Mouse (Mus musculus) Patski (cell line): ENCODE data around the gene Syde2. TPM values are rescaled to one million over a fixed set of nuclear protein-coding genes. Genes with fewer than 3 reads are reported as not detected.

Experiments used
- ATAC-seq: fragments of 100-300 bp; one replicate; pipeline ENCODE4 v1.8.0; 2021
- CTCF ChIA-PET: fragments of 350-600 bp; sonication (Branson Sonifier 250); formaldehyde crosslinking; loops from one replicate; lab custom pipeline; 2022; ENCODE audit warnings: inconsistent platforms; lab: Charles Lee
- POLR2A ChIA-PET: fragments of 350-600 bp; sonication (Branson Sonifier 250); formaldehyde crosslinking; loops from one replicate; lab custom pipeline; 2022; ENCODE audit warnings: antibody characterized with exemption, inconsistent platforms; lab: Charles Lee
- DNase-seq: peaks from one replicate; pipeline ENCODE4 v3.0.0-alpha.2; 2011; ENCODE audit warnings: low read depth, low spot score
- H3K27me3 ChIP-seq: fragments of 371-371 bp; one replicate; pipeline ENCODE4 v1.5.1; 2021
- CTCF ChIP-seq: fragments of 100-300 bp; IDR thresholded peaks from one replicate; pipeline ENCODE4 v1.5.1; 2021
- in situ Hi-C: fragments of 300-500 bp; cut with MboI; formaldehyde crosslinking; loops from 3 replicates; pipeline ENCODE4 v1.11.1; 2018; ENCODE audit warnings: low pct_unique_long_range_greater_than_20kb, mixed read lengths
- polyA plus RNA-seq: library from polyadenylated mRNA; unstranded; gene quantifications from one replicate; pipeline ENCODE4 v1.2.3, GENCODE M21; 2021

Syde2 gene
- polyA plus RNA-seq, 1 experiment from 2014 or later: 11.1 TPM

GRCm38 (mm10) chr3:146007872-146008271 lies 20.2 kb downstream of the Syde2 start:
- in situ Hi-C loops: no loop called here
- ChIA-PET POLR2A (no interaction called here), CTCF (interaction anchor here (1.7 kb wide), 1 partner anchor 58 kb away, joined by 4 read pairs; no protein-coding TSS in a partner anchor)
- TF ChIP-seq CTCF: no peak
- no peaks in the 10 kb centered on the region for H3K27me3 ChIP-seq
- DNase-seq (no peak), ATAC-seq (no peak)

- peak; percentile 83 for ATAC-seq
- peak; percentile 86 for DNase-seq
- no peaks in the 10 kb centered on the region for H3K27me3 ChIP-seq
- CTCF ChIA-PET: interaction anchor here (0.9 to 3.4 kb wide), 9 partner anchors 11 to 168 kb away, joined by 3 to 14 read pairs (median 3); no protein-coding TSS in a partner anchor
- POLR2A ChIA-PET: interaction anchor here (0.6 kb wide), 1 partner anchor 45 kb away, joined by 3 read pairs; no protein-coding TSS in a partner anchor
- no peak for TF ChIP-seq CTCF
- in situ Hi-C loops: no loop called here
Observed at GRCm38 (mm10) chr3:146009859-146010645, 22.4 kb downstream of the Syde2 start.

- no peaks in the 10 kb centered on the region for H3K27me3 ChIP-seq
- ChIA-PET CTCF (interaction anchor here (0.9 to 3.4 kb wide), 8 partner anchors 13 to 167 kb away, joined by 3 to 14 read pairs (median 4); no protein-coding TSS in a partner anchor), POLR2A (interaction anchor here (0.9 kb wide), 1 partner anchor 15 kb away, joined by 6 read pairs; no protein-coding TSS in a partner anchor)
- in situ Hi-C loops: no loop called here
- peak; percentile 42 for DNase-seq
- no peak for TF ChIP-seq CTCF
- peak; percentile 42 for ATAC-seq
Observed at GRCm38 (mm10) chr3:146010751-146011150, 23.1 kb downstream of the Syde2 start.

- DNase-seq: no peak
- in situ Hi-C loops: no loop called here
- CTCF ChIA-PET: interaction anchor here (0.6 to 3.4 kb wide), 7 partner anchors 9 to 171 kb away, joined by 3 to 14 read pairs (median 3); no protein-coding TSS in a partner anchor
- POLR2A ChIA-PET: interaction anchor here (0.9 kb wide), 1 partner anchor 14 kb away, joined by 6 read pairs; no protein-coding TSS in a partner anchor
- no peaks in the 10 kb centered on the region for H3K27me3 ChIP-seq
- TF ChIP-seq CTCF: no peak
- no peak for ATAC-seq
Observed at GRCm38 (mm10) chr3:146011544-146012218, 24.0 kb downstream of the Syde2 start.

GRCm38 (mm10) chr3:146013490-146013889 lies 25.8 kb downstream of the Syde2 start:
- no peak for DNase-seq
- no peaks in the 10 kb centered on the region for H3K27me3 ChIP-seq
- ChIA-PET POLR2A (no interaction called here), CTCF (interaction anchor here (2.2 kb wide), 1 partner anchor 71 kb away, joined by 5 read pairs; no protein-coding TSS in a partner anchor)
- no peak for TF ChIP-seq CTCF
- no peak for ATAC-seq
- in situ Hi-C loops: no loop called here

GRCm38 (mm10) chr3:146014321-146014720 lies 26.7 kb downstream of the Syde2 start:
- DNase-seq (no peak), ATAC-seq (no peak)
- ChIA-PET CTCF (interaction anchor here (1.4 to 2.2 kb wide), 2 partner anchors 11 to 71 kb away, joined by 5 read pairs; no protein-coding TSS in a partner anchor), POLR2A (interaction anchor here (0.8 kb wide), 1 partner anchor 14 kb away, joined by 3 read pairs; no protein-coding TSS in a partner anchor)
- in situ Hi-C loops: no loop called here
- no peak for TF ChIP-seq CTCF
- H3K27me3 ChIP-seq: no peaks in the 10 kb centered on the region

- no peak for DNase-seq
- ChIA-PET POLR2A (interaction anchor here (1.1 kb wide), 1 partner anchor 12 kb away, joined by 3 read pairs; no protein-coding TSS in a partner anchor), CTCF (interaction anchor here (0.7 to 2.0 kb wide), 7 partner anchors 14 to 161 kb away, joined by 3 to 8 read pairs (median 3); partner anchors contain the start of gene 2410004B18Rik)
- TF ChIP-seq CTCF: no peak
- ATAC-seq: no peak
- no peaks in the 10 kb centered on the region for H3K27me3 ChIP-seq
- in situ Hi-C loops: no loop called here
Observed at GRCm38 (mm10) chr3:146016979-146017378, 29.3 kb downstream of the Syde2 start.

- no peak for TF ChIP-seq CTCF
- no peaks in the 10 kb centered on the region for H3K27me3 ChIP-seq
- ChIA-PET POLR2A (interaction anchor here (0.5 kb wide), 1 partner anchor 44 kb away, joined by 4 read pairs; no protein-coding TSS in a partner anchor), CTCF (interaction anchor here (0.7 to 2.0 kb wide), 5 partner anchors 15 to 160 kb away, joined by 3 to 8 read pairs (median 3); partner anchors contain the start of gene 2410004B18Rik)
- in situ Hi-C loops: no loop called here
- no peak for ATAC-seq
- DNase-seq: no peak
Observed at GRCm38 (mm10) chr3:146017521-146017920, 29.9 kb downstream of the Syde2 start.

GRCm38 (mm10) chr3:146022232-146022631 lies 34.6 kb downstream of the Syde2 start:
- no peak for TF ChIP-seq CTCF
- POLR2A ChIA-PET: no interaction called here

GRCm38 (mm10) chr3:146024746-146025145 lies 37.1 kb downstream of the Syde2 start:
- ChIA-PET POLR2A (no interaction called here), CTCF (no interaction called here)
- TF ChIP-seq CTCF: no peak
- DNase-seq (no peak), ATAC-seq (no peak)
- H3K27me3 ChIP-seq: no peaks in the 10 kb centered on the region
- in situ Hi-C loops: no loop called here

More at GRCm38 (mm10) chr3:146022232-146022631, 34.6 kb downstream of the Syde2 start:
- CTCF ChIA-PET: no interaction called here
- DNase-seq (no peak), ATAC-seq (no peak)
- in situ Hi-C loops: no loop called here
- no peaks in the 10 kb centered on the region for H3K27me3 ChIP-seq
